Mouse (Mus musculus) hindbrain, embryonic 13.5 days (tissue): ENCODE data around the gene Fcgr1. TPM values are rescaled to one million over a fixed set of nuclear protein-coding genes. Genes with fewer than 3 reads are reported as not detected.
"Not testable (repeated sequence)": the region's sequence is repeated elsewhere in the genome, so short reads cannot be mapped to it uniquely, and the experiment has no call there.

Experiments used
- ATAC-seq: fragments of 200-750 bp; cut with Nextera tagmentation; 2 replicates; pipeline ENCODE4 v1.8.0; 2017; ENCODE audit warnings: moderate TSS enrichment; ENCODE audit not compliant: low FRiP score
- H3K27ac ChIP-seq: fragments of 300-500 bp; sonication (generic); 2 replicates; pipeline ENCODE4 v1.5.1; 2015; ENCODE audit warnings: inconsistent platforms, mild to moderate bottlenecking, moderate library complexity
- H3K27me3 ChIP-seq: fragments of 300-500 bp; sonication (generic); 2 replicates; pipeline ENCODE4 v1.6.1; 2015; ENCODE audit warnings: mild to moderate bottlenecking, inconsistent platforms
- H3K36me3 ChIP-seq: fragments of 300-500 bp; sonication (generic); 2 replicates; pipeline ENCODE4 v1.6.1; 2015; ENCODE audit warnings: mild to moderate bottlenecking, inconsistent platforms
- H3K4me1 ChIP-seq: fragments of 300-500 bp; sonication (generic); replicated peaks from 2 replicates; pipeline ENCODE4 v1.6.1; 2015; ENCODE audit warnings: inconsistent platforms
- H3K4me2 ChIP-seq: fragments of 300-500 bp; sonication (generic); 2 replicates; pipeline ENCODE4 v1.6.1; 2015; ENCODE audit warnings: inconsistent platforms, mild to moderate bottlenecking, moderate library complexity
- H3K4me3 ChIP-seq: fragments of 300-500 bp; sonication (generic); 2 replicates; pipeline ENCODE4 v1.5.1; 2015; ENCODE audit warnings: mild to moderate bottlenecking, inconsistent platforms
- H3K9ac ChIP-seq: fragments of 300-500 bp; sonication (generic); 2 replicates; pipeline ENCODE4 v1.6.1; 2015; ENCODE audit warnings: mild to moderate bottlenecking, inconsistent platforms
- H3K9me3 ChIP-seq: fragments of 300-500 bp; sonication (generic); 2 replicates; pipeline ENCODE4 v1.6.1; 2016; ENCODE audit warnings: inconsistent platforms
- WGBS: fragments of 180-500 bp; shearing (Covaris S2); methylation state at CpG from one replicate; pipeline ENCODE4 v1.1.7; 2015; 5-methylcytosine and 5-hydroxymethylcytosine counted together
- polyA plus RNA-seq: library from polyadenylated mRNA; unstranded; fragments of >200 nt; fragmentation: Nextera tagmentation; extraction: Ambion mirVana; gene quantifications from 2 replicates; pipeline ENCODE4 v1.2.1, GENCODE M21; 2015

Gene Fcgr1
- polyA plus RNA-seq, result 1.5 and 1.7 TPM in 2 replicates

GRCm38 (mm10) chr3:96293787-96294186 lies at the start of gene Fcgr1:
Gene Fcgr1 (minus strand): TSS chr3:96293969.
- no peak within 1 kb of the TSS for H3K4me2 ChIP-seq
- no peaks in the 10 kb centered on the region for H3K36me3 ChIP-seq
- 79% methylated on average over 4 of the region's 4 CpGs for WGBS
- no peaks in the 10 kb centered on the region for H3K27me3 ChIP-seq
- no peak for ATAC-seq
- no peak within 1 kb of the TSS for H3K27ac ChIP-seq
- H3K9ac ChIP-seq, result no peak within 1 kb of the TSS; the same call in 1 of the 2 replicates
- no peak within 1 kb of the TSS for H3K4me3 ChIP-seq
- no peaks in the 10 kb centered on the region for H3K4me1 ChIP-seq
- H3K9me3 ChIP-seq, result peaks cover 7% of the 10 kb centered on the region; the same call in 1 of the 2 replicates

- H3K27ac ChIP-seq, H3K9me3 ChIP-seq, H3K9ac ChIP-seq, H3K4me2 ChIP-seq, H3K4me1 ChIP-seq, ATAC-seq, H3K4me3 ChIP-seq, H3K36me3 ChIP-seq: not testable (repeated sequence)
- WGBS, result 60% methylated on average over 13 of the region's 13 CpGs
- H3K27me3 ChIP-seq, result peaks cover 71% of the 10 kb centered on the region
Measured at GRCm38 (mm10) chr3:96342652-96343051, 48.9 kb upstream of the Fcgr1 start.

GRCm38 (mm10) chr3:96342100-96342499 lies 48.3 kb upstream of the Fcgr1 start:
- not testable (repeated sequence) for H3K4me3 ChIP-seq, H3K9me3 ChIP-seq, H3K4me1 ChIP-seq, H3K36me3 ChIP-seq, ATAC-seq, H3K27ac ChIP-seq, H3K4me2 ChIP-seq, H3K9ac ChIP-seq
- H3K27me3 ChIP-seq, result peaks cover 76% of the 10 kb centered on the region
- WGBS, result 46% methylated on average over 3 of the region's 3 CpGs

- Histone ChIP-seq H3K9ac (no peak overlapping the region), H3K27me3 (peaks cover 89% of the 10 kb centered on the region), H3K4me3 (no peak overlapping the region), H3K4me2 (no peak overlapping the region), H3K27ac (no peak overlapping the region), H3K9me3 (no peaks in the 10 kb centered on the region), H3K4me1 (no peaks in the 10 kb centered on the region), H3K36me3 (no peaks in the 10 kb centered on the region)
- WGBS, result 5% methylated on average over 24 of the region's 24 CpGs
- ATAC-seq, result no peak
Measured at GRCm38 (mm10) chr3:96340611-96341312, 47.0 kb upstream of the Fcgr1 start.

- ATAC-seq, result no peak
- 53% methylated on average over 16 of the region's 16 CpGs for WGBS
- Histone ChIP-seq H3K4me1 (no peaks in the 10 kb centered on the region), H3K27me3 (peaks cover 93% of the 10 kb centered on the region), H3K9me3 (no peaks in the 10 kb centered on the region), H3K4me3 (no peak overlapping the region), H3K4me2 (no peak overlapping the region), H3K27ac (no peak overlapping the region), H3K9ac (no peak overlapping the region), H3K36me3 (no peaks in the 10 kb centered on the region)
Measured at GRCm38 (mm10) chr3:96338849-96339480, 45.2 kb upstream of the Fcgr1 start.

GRCm38 (mm10) chr3:96338043-96338442 lies 44.3 kb upstream of the Fcgr1 start:
- Histone ChIP-seq H3K9ac (no peak overlapping the region), H3K4me1 (no peaks in the 10 kb centered on the region; the same call in 1 of the 2 replicates), H3K27ac (no peak overlapping the region), H3K36me3 (no peaks in the 10 kb centered on the region), H3K27me3 (peaks cover 95% of the 10 kb centered on the region), H3K4me2 (no peak overlapping the region), H3K4me3 (no peak overlapping the region), H3K9me3 (no peaks in the 10 kb centered on the region)
- 91% methylated on average over 8 of the region's 8 CpGs for WGBS
- ATAC-seq, result no peak

- no peaks in the 10 kb centered on the region; the same call in 1 of the 2 replicates for H3K4me1 ChIP-seq
- no peaks in the 10 kb centered on the region for H3K9me3 ChIP-seq
- no peak overlapping the region for H3K4me3 ChIP-seq
- H3K4me2 ChIP-seq, result no peak overlapping the region
- no peak overlapping the region for H3K27ac ChIP-seq
- ATAC-seq, result no peak
- H3K27me3 ChIP-seq, result peaks cover 96% of the 10 kb centered on the region
- WGBS, result 91% methylated on average over 6 of the region's 6 CpGs
- no peak overlapping the region for H3K9ac ChIP-seq
- no peaks in the 10 kb centered on the region for H3K36me3 ChIP-seq
Measured at GRCm38 (mm10) chr3:96337269-96337668, 43.5 kb upstream of the Fcgr1 start.

GRCm38 (mm10) chr3:96336636-96337035 lies 42.9 kb upstream of the Fcgr1 start:
- WGBS, result 77% methylated on average over 1 of the region's 1 CpGs
- H3K9me3 ChIP-seq, result no peaks in the 10 kb centered on the region
- no peaks in the 10 kb centered on the region; the same call in 1 of the 2 replicates for H3K4me1 ChIP-seq
- H3K4me3 ChIP-seq, result no peak overlapping the region
- no peak for ATAC-seq
- H3K36me3 ChIP-seq, result no peaks in the 10 kb centered on the region
- no peak overlapping the region for H3K27ac ChIP-seq
- no peak overlapping the region for H3K4me2 ChIP-seq
- no peak overlapping the region for H3K9ac ChIP-seq
- H3K27me3 ChIP-seq, result peaks cover 96% of the 10 kb centered on the region

- ATAC-seq, result no peak
- Histone ChIP-seq H3K27me3 (peaks cover 95% of the 10 kb centered on the region), H3K4me2 (no peak overlapping the region), H3K9me3 (no peaks in the 10 kb centered on the region), H3K9ac (no peak overlapping the region), H3K4me1 (no peaks in the 10 kb centered on the region; the same call in 1 of the 2 replicates), H3K4me3 (no peak overlapping the region), H3K27ac (no peak overlapping the region), H3K36me3 (no peaks in the 10 kb centered on the region)
- 27% methylated on average over 7 of the region's 7 CpGs for WGBS
Measured at GRCm38 (mm10) chr3:96335591-96335990, 41.8 kb upstream of the Fcgr1 start.

- 52% methylated on average over 6 of the region's 6 CpGs for WGBS
- no peak overlapping the region for H3K4me2 ChIP-seq
- no peak for ATAC-seq
- H3K4me3 ChIP-seq, result no peak overlapping the region
- H3K36me3 ChIP-seq, result no peaks in the 10 kb centered on the region
- H3K9ac ChIP-seq, result no peak overlapping the region
- H3K27me3 ChIP-seq, result peaks cover 96% of the 10 kb centered on the region
- H3K9me3 ChIP-seq, result no peaks in the 10 kb centered on the region
- no peak overlapping the region for H3K27ac ChIP-seq
- H3K4me1 ChIP-seq, result no peaks in the 10 kb centered on the region; the same call in 1 of the 2 replicates
Measured at GRCm38 (mm10) chr3:96335163-96335550, 41.4 kb upstream of the Fcgr1 start.

GRCm38 (mm10) chr3:96334175-96335162 lies 40.7 kb upstream of the Fcgr1 start:
- no peaks in the 10 kb centered on the region; the same call in 1 of the 2 replicates for H3K4me1 ChIP-seq
- no peak overlapping the region for H3K4me3 ChIP-seq
- 3% methylated on average over 36 of the region's 36 CpGs for WGBS
- no peaks in the 10 kb centered on the region for H3K9me3 ChIP-seq
- no peak overlapping the region for H3K27ac ChIP-seq
- no peak for ATAC-seq
- no peak overlapping the region for H3K9ac ChIP-seq
- H3K36me3 ChIP-seq, result no peaks in the 10 kb centered on the region
- H3K27me3 ChIP-seq, result peaks cover 98% of the 10 kb centered on the region
- peak overlapping the region; percentile 19; the same call in 1 of the 2 replicates for H3K4me2 ChIP-seq
